Mouse (Mus musculus) large intestine, adult 2 months (tissue): ENCODE results near the gene Gpatch11. TPM values are rescaled to one million over a fixed set of nuclear protein-coding genes. Genes with fewer than 3 reads are reported as not detected.
"Not testable (repeated sequence)": the region's sequence is repeated elsewhere in the genome, so short reads cannot be mapped to it uniquely, and the experiment has no call there.

Source experiments
- DNase-seq: peaks from one replicate; pipeline ENCODE4 v3.0.0-alpha.2; 2012; ENCODE audit warnings: low read depth, low spot score
- WGBS: fragments of 180-500 bp; shearing (Covaris S2); methylation state at CpG from one replicate; pipeline ENCODE4 v1.1.7; 2018; 5-methylcytosine and 5-hydroxymethylcytosine counted together
- polyA plus RNA-seq: library from polyadenylated mRNA; depleted of rRNA; stranded (reverse); fragments of >200 nt; gene quantifications from 2 replicates; pipeline ENCODE4 v1.2.3, GENCODE M21; 2012; rRNA removed

Gene Gpatch11
- polyA plus RNA-seq = 6.2 TPM in 2 replicates

- WGBS = under 1% methylated on average over 81 of the region's 81 CpGs
- peak; percentile 91 for DNase-seq
Measured at GRCm38 (mm10) chr17:78834856-78835835, at the start of gene Gpatch11, which contains the start of gene Heatr5b. Gpatch11 (plus strand) TSS chr17:78835567. Heatr5b (minus strand) TSS chr17:78835364.

GRCm38 (mm10) chr17:78788273-78788672, 47.1 kb upstream of the Gpatch11 start:
- DNase-seq = not testable (repeated sequence)
- WGBS = 75% methylated on average over 3 of the region's 3 CpGs

GRCm38 (mm10) chr17:78791068-78791689, 44.2 kb upstream of the Gpatch11 start:
- WGBS = 82% methylated on average over 7 of the region's 7 CpGs
- DNase-seq = no peak

- 84% methylated on average over 3 of the region's 3 CpGs for WGBS
- no peak for DNase-seq
Measured at GRCm38 (mm10) chr17:78791690-78792070, 43.7 kb upstream of the Gpatch11 start.

GRCm38 (mm10) chr17:78792122-78792521, 43.2 kb upstream of the Gpatch11 start:
- 63% methylated on average over 3 of the region's 3 CpGs for WGBS
- DNase-seq = no peak

DNA sequence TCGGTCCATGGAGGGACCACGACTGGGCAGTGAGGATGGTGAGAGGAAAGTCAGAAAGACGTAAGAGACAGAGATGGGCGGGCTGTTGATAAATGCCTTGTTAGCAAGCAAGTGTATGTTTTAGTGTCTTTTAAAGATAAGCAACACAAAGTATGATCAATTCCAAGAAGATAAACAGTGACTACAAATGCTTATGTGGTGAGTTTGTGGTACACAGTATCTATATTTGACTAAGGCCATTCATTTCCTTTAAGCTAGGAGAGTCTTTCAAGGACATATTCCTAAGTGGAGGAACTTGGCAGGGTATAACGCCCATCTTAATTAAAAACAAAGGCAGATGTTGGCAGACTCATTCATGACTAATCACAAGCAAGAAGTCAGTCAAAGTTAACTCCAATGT, 41.0 kb upstream of the Gpatch11 start:
- DNase-seq = no peak
- 75% methylated on average over 5 of the region's 5 CpGs for WGBS

GRCm38 (mm10) chr17:78797222-78797621, 38.1 kb upstream of the Gpatch11 start:
- no peak for DNase-seq
- 100% methylated on average over 1 of the region's 1 CpGs for WGBS

- DNase-seq = no peak
Measured at GRCm38 (mm10) chr17:78809019-78809418, 26.3 kb upstream of the Gpatch11 start.

DNA sequence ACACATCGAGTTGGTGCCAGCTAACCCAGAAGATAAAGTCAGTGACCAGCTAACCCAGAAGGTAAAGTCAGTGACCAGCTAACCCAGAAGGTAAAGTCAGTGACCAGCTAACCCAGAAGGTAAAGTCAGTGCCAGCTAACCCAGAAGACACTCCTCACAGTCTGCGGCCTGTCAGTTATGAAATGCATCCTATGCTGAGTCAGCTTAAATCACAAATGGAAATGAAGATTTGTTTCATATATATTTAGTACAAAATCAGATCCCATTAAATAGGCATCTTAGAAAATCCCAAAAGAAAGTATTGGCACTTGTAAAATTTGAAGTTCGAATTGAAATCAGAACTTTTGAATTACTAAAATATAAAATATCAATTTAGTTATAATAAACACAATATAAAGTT, 25.8 kb upstream of the Gpatch11 start:
- no peak for DNase-seq
- 95% methylated on average over 3 of the region's 3 CpGs for WGBS

DNA sequence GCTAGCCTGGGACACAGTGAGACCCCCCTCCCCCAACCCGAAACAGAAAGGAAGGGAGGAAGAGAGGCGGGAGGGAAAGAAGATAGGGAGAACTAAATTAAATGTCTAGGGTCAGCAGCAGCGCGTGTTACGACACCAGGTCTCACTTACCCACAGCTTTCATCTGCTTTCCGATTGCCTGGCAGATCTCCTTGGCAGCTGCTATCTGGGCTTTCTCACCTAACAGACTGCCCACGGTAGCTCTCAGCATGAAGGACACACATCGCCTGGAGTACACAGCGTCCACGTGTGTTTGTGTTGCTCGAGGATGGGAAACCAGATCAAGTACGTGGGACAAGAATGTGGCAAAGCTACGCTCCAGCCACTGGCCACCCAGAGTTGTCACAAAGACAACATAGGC, 11.0 kb upstream of the Gpatch11 start:
- DNase-seq = no peak
- WGBS = 94% methylated on average over 13 of the region's 13 CpGs

DNA sequence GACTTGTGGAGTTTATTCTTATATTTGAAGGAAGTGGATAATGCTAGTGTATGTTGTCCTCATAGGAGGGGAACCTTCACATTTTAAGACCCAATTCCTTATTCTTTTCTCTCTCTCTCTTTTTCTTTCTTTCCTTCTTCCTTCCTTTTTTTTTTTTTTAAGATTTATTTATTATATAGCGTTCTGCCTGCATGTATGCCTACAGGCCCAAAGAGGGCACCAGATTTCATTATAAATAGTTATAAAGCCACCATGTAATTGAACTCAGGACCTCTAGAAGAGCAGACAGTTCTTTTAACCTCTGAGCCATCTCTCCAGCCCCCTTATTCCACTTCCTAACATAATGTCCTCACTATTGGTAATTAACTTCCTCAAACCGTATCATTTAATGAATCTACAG, 689 bp downstream of the Gpatch11 start:
- no peak for DNase-seq
- WGBS = 10% methylated on average over 2 of the region's 2 CpGs

DNA sequence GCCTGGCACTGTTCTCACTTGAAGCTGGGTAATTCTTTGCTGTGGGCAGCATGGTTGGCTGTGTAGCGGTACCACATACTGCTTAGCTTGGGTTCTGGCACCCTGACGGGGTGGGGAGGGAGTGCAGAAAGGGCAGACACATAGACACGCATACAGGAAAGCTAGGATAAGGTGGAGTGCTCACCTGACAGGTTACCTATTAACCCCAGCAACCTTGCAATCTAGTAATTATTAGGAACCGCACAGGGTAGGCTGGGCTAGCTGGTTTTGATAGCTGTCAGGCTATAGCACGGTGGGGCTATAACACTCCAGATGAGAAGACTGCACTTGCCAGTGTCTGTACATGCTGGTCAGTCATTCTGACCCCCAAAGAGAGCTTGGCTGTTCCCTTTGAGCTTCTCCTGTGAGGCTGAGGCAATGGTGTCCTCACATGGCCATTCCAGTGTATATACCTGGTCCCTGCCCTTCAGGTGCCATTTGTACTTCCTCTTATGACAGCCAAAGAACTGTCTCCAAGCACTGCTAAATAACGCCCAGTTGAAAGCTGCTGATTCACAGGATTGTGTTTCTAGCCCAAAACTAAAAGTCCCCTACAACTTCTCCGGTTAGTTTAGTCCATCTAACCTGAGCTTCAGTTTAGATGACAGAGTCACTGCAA, 7.0 kb downstream of the Gpatch11 start:
- WGBS = 74% methylated on average over 7 of the region's 7 CpGs

DNA sequence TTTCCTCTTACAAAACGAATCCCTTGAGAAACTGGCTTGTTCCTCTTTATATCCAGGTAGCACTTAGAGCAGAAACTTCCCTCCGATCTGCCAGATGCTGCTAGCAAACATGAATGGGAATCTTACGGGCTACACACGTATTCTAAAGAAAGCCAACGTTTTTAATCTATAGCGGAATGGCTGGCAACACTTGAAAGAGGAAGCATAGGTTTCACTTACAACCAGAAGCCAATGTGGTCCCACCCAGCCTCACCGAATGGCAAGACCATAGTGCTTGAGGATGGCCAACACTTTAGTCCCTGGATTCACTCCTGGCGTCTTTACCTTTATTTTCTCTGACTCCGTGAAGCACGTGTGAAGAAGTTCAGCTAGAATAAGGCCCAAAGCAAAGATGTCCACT, 20.9 kb downstream of the Gpatch11 start:
- WGBS = 89% methylated on average over 10 of the region's 10 CpGs
- no peak for DNase-seq

More for the DNA sequence above, 7.0 kb downstream of the Gpatch11 start:
- DNase-seq = no peak

- no peak for DNase-seq
- WGBS = 95% methylated on average over 6 of the region's 6 CpGs
Measured at GRCm38 (mm10) chr17:78873886-78874285, 38.5 kb downstream of the Gpatch11 start.

- 3% methylated on average over 6 of the region's 7 CpGs for WGBS
- DNase-seq = peak; percentile 14
Measured at GRCm38 (mm10) chr17:78881878-78882304, 46.5 kb downstream of the Gpatch11 start.

DNA sequence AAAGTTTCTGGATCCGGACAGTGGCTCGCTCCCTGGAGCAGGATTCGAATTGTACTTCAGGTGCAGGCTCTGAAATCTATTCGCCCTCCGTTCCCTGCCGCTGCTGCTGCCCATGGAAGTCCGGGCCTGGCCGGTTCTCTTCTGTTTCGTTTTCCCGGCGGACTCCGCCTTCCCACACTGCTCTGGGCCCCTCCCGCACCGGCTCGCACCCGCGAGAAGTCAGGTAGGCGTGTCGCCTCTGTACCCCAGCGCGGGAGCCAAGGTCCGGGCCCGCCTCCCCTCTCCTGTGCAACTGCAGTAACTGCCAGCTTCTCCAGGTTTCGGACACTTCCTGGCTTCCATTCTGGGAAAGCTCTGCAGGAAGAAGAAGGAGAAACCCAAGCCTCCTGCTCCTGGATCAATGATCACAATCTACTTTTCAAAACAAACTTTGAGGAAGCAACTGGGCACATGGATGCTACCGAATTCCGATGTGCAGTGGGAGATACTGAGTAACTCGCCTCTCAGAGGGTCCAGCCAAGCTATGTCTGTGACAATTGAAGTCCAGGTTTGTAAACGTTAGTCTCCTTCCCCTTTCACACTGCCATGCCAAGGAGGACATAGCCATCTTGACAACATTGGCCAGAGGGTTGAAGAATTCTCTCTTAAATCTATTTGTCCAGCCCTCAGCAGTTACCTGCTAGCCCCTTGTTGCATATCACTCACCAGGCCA, 47.2 kb downstream of the Gpatch11 start, which contains the start of gene Eif2ak2:
Eif2ak2 (minus strand) TSS at position 173 of the 712 bp plus-strand sequence.
- peak; percentile 70 for DNase-seq
- under 1% methylated on average over 28 of the region's 28 CpGs for WGBS

GRCm38 (mm10) chr17:78883291-78883690, 47.9 kb downstream of the Gpatch11 start:
- no peak for DNase-seq
- WGBS = 89% methylated on average over 4 of the region's 4 CpGs

DNA sequence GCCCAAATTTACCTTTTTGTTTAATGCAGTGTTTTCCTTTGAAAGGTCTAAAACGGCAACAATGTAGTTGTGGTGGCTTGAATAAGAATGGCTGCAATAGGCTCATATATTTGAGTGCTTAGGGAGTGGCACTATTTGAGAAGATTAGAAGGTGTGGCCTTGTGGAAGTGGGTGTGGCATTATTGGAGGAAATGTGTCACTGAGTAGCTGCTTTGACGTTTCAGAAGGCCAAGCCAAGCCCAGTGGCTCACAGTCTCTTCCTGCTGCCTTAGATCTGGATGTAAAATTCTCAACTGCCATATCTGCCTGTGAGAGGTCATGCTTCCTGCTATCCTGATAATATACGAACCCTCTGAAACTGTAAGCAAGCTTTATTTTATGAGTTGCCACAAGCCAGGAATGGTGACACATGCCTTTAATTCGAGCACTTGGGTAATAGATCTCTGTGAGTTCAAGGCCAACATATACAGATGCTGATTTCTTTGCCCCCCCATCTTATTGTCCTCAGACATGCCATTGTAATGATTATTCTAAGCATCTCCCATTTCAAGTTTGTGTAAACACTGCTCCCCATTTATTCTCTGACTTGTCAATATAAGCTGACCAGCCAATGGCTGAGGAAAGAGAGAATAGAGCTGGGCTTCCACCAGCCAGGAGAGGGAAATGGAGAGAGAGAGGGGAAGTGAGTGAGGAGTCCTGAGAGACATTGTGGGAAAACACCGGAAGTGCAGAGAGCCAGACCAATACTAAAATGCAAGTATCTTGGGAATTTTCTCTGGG, 50.1 kb downstream of the Gpatch11 start:
- no peak for DNase-seq
- 76% methylated on average over 5 of the region's 5 CpGs for WGBS

GRCm38 (mm10) chr17:78888554-78888953, 53.2 kb downstream of the Gpatch11 start:
- 87% methylated on average over 4 of the region's 4 CpGs for WGBS
- DNase-seq = no peak
